Mouse (Mus musculus): ENCODE data around the gene Mbd5. TPM values are rescaled to one million over a fixed set of nuclear protein-coding genes. Genes with fewer than 3 reads are reported as not detected.

The Mbd5 gene
- polyA plus RNA-seq, 1 experiment from 2014 or later, result 36.5 TPM

Other genes with a start within 250 kb of the Mbd5 start
- 45.1 and 48.0 TPM in 2 replicates for gene Acvr2a, start 135.4 kb upstream of the Mbd5 start, polyA plus RNA-seq (2015; fragmentation: Nextera tagmentation; extraction: Ambion mirVana)
- gene Orc4, start 769 bp downstream of the Mbd5 start, polyA plus RNA-seq (2015; fragmentation: Nextera tagmentation; extraction: Ambion mirVana), result 83.6 and 85.5 TPM in 2 replicates

Measured in hindbrain, embryonic 15.5 days (tissue).